Mouse (Mus musculus) midbrain, embryonic 13.5 days (tissue): ENCODE results near the gene Nfatc3. TPM values are rescaled to one million over a fixed set of nuclear protein-coding genes. Genes with fewer than 3 reads are reported as not detected.

Experiments
- ATAC-seq: fragments of 200-750 bp; cut with Nextera tagmentation; 2 replicates; pipeline ENCODE4 v1.8.0; 2017; ENCODE audit warnings: mild to moderate bottlenecking, moderate TSS enrichment, moderate library complexity
- H3K27ac ChIP-seq: fragments of 300-500 bp; sonication (generic); 2 replicates; pipeline ENCODE4 v1.5.1; 2015; ENCODE audit warnings: inconsistent platforms, mild to moderate bottlenecking, moderate library complexity
- H3K27me3 ChIP-seq: fragments of 300-500 bp; sonication (generic); 2 replicates; pipeline ENCODE4 v1.6.1; 2015; ENCODE audit warnings: mild to moderate bottlenecking, inconsistent platforms
- H3K36me3 ChIP-seq: fragments of 300-500 bp; sonication (generic); 2 replicates; pipeline ENCODE4 v1.6.1; 2015; ENCODE audit warnings: mild to moderate bottlenecking, inconsistent platforms
- H3K4me1 ChIP-seq: fragments of 300-500 bp; sonication (generic); replicated peaks from 2 replicates; pipeline ENCODE4 v1.6.1; 2015; ENCODE audit warnings: inconsistent platforms
- H3K4me2 ChIP-seq: fragments of 300-500 bp; sonication (generic); replicated peaks from 2 replicates; pipeline ENCODE4 v1.6.1; 2015; ENCODE audit warnings: moderate library complexity, mild to moderate bottlenecking, inconsistent platforms
- H3K4me3 ChIP-seq: fragments of 300-500 bp; sonication (generic); replicated peaks from 2 replicates; pipeline ENCODE4 v1.5.1; 2015; ENCODE audit warnings: mild to moderate bottlenecking, inconsistent platforms
- H3K9ac ChIP-seq: fragments of 300-500 bp; sonication (generic); replicated peaks from 2 replicates; pipeline ENCODE4 v1.6.1; 2015; ENCODE audit warnings: mild to moderate bottlenecking, inconsistent platforms
- H3K9me3 ChIP-seq: fragments of 300-500 bp; sonication (generic); 2 replicates; pipeline ENCODE4 v1.6.1; 2016; ENCODE audit warnings: mild to moderate bottlenecking, inconsistent platforms
- WGBS: fragments of 180-500 bp; shearing (Covaris S2); methylation state at CpG from one replicate; pipeline ENCODE4 v1.1.7; 2015; 5-methylcytosine and 5-hydroxymethylcytosine counted together
- polyA plus RNA-seq: library from polyadenylated mRNA; unstranded; fragments of >200 nt; fragmentation: Nextera tagmentation; extraction: Ambion mirVana; gene quantifications from 2 replicates; pipeline ENCODE4 v1.2.1, GENCODE M21; 2015

The Nfatc3 gene
- polyA plus RNA-seq, 1 experiment from 2014 or later, result 4.4 TPM

DNA sequence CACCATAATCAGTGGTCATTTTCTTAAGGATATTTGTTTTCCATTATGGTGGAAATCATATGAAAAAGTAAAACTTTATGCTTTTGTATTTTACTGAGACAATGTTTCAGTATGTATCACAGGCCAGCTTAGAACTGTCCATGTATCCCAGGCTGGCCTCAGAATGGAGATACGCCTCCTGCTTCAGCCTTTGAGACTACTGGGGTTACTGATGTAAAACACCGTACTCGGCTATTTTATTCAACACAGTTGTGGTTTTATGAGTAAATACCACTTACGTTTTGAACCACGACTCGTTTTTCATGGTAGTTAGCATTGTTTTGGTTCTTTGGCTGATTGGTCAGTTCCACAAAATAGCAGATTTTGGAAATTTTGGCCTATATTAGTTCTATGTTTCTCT, 3.0 kb downstream of the Nfatc3 start:
- Histone ChIP-seq H3K9ac (no peak overlapping the region), H3K27ac (no peak overlapping the region), H3K9me3 (no peaks in the 10 kb centered on the region), H3K4me3 (no peak overlapping the region), H3K4me1 (peaks cover 31% of the 10 kb centered on the region), H3K4me2 (peak overlapping the region; percentile 77; the same call in 1 of the 2 replicates), H3K36me3 (no peaks in the 10 kb centered on the region), H3K27me3 (no peaks in the 10 kb centered on the region)
- no peak for ATAC-seq
- 93% methylated on average over 6 of the region's 6 CpGs for WGBS

DNA sequence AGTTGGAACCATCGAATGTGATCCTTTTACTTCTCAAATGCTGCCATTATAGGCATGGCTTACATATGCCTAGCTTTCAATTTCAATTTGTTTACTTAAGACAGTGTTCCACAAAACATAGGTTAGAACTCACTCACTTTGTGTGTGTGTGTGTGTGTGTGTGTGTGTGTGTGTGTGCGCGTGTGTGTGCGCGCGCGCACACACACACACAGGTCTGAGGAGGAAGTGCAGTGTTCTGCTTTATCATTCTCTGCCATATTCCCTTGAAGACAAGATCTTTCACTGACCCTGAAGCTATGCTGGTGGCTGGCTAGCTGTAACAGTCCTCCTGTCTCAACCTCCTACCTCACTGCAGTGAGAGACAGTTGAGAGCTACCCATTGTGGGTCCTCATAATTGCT, 4.4 kb downstream of the Nfatc3 start:
- Histone ChIP-seq H3K9me3 (no peaks in the 10 kb centered on the region), H3K27me3 (no peaks in the 10 kb centered on the region), H3K36me3 (no peaks in the 10 kb centered on the region), H3K4me1 (peaks cover 31% of the 10 kb centered on the region), H3K4me2 (no peak overlapping the region), H3K4me3 (no peak overlapping the region), H3K27ac (no peak overlapping the region), H3K9ac (no peak overlapping the region)
- WGBS, result 98% methylated on average over 7 of the region's 7 CpGs
- no peak for ATAC-seq

DNA sequence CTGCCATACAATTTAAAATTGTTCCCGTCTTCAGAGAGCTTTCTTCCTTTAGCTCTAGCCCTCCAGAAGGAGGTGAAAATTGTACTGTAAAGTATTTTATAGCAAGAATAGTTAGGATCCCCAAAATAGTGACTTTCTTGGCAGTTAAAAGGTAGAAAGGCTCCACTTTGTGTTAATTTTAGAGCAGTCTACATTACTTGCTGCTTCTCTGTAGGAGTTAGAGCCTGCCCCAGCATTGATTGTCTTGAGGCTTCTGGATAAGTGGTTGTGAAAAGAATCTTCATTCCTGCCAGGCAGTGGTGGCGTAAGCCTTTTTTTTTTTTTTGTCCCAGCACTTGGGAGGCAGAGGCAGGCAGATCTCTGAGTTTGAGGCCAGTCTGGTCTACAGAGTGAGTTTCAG, 8.1 kb downstream of the Nfatc3 start:
- ATAC-seq, result no peak
- Histone ChIP-seq H3K4me1 (peaks cover 9% of the 10 kb centered on the region), H3K27ac (no peak overlapping the region), H3K27me3 (no peaks in the 10 kb centered on the region), H3K4me2 (no peak overlapping the region), H3K36me3 (no peaks in the 10 kb centered on the region), H3K9ac (no peak overlapping the region), H3K4me3 (no peak overlapping the region), H3K9me3 (no peaks in the 10 kb centered on the region)
- 96% methylated on average over 2 of the region's 2 CpGs for WGBS

DNA sequence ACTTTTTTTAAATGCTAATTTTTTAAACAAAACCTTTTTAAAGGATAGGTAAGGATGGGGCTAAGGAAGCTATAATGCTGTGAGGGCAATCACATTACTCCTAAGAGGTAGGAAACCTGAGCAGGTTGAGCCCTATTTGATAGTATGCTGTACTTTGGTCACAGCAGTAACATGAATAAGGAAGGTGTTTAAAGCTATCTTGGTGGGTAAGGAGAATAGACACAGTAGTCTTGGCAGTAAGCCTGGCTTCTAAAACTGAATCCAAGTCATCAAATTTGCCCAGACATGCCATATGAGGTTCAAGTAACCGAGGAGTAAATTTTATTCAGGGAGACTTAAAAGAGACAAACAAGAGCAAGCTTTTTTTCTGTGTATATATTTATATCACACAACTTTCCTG, 10.9 kb downstream of the Nfatc3 start:
- Histone ChIP-seq H3K4me3 (no peak overlapping the region), H3K9me3 (no peaks in the 10 kb centered on the region), H3K9ac (no peak overlapping the region), H3K27me3 (no peaks in the 10 kb centered on the region), H3K27ac (no peak overlapping the region), H3K4me2 (no peak overlapping the region), H3K4me1 (no peaks in the 10 kb centered on the region), H3K36me3 (no peaks in the 10 kb centered on the region)
- no peak for ATAC-seq
- 74% methylated on average over 1 of the region's 1 CpGs for WGBS

DNA sequence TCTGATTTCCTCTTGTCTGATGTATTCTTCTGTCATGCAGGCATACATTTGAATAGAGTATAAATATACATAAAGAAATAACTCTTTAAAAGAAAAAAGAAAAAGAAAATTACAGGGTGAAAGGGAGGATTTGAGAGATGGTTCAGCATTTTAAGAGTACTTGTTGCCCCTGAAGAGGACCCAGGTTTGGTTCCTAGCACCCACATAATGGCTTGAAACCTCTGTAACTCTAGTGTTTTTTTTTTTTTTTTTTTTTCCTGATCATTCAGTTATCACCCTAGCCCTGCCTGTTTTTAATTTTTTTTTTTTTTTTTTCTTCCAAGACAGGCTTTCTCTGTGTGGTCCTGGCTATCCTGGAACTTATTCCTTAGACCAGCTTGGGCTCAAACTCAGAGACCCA, 13.5 kb downstream of the Nfatc3 start:
- H3K27me3 ChIP-seq, result no peaks in the 10 kb centered on the region

DNA sequence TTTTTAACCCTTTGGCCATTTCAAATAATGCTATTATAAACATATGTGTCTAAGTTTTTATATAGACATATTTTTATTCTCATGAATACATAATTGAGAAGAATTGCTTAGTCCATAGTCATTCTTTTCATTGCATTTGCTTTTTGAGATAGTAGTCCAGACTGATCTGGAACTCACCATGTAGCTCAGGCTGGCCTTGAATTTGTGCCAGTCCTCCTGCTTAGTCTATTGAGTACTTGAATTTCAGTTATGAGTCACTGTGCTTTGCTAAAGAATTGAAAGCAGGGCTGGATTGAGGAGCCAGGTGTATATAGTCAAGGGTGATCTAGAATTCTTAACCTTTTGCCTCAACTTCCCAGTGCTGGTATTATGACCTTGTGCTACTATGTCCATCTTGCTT, 15.6 kb downstream of the Nfatc3 start:
- no peak overlapping the region for H3K4me3 ChIP-seq
- no peaks in the 10 kb centered on the region for H3K9me3 ChIP-seq
- H3K36me3 ChIP-seq, result peaks cover 7% of the 10 kb centered on the region
- no peak overlapping the region for H3K27ac ChIP-seq
- H3K4me2 ChIP-seq, result no peak overlapping the region
- no peak overlapping the region for H3K9ac ChIP-seq
- ATAC-seq, result no peak
- no peaks in the 10 kb centered on the region for H3K4me1 ChIP-seq
- no peaks in the 10 kb centered on the region for H3K27me3 ChIP-seq

More for the DNA sequence above, 13.5 kb downstream of the Nfatc3 start:
- no peaks in the 10 kb centered on the region for H3K36me3 ChIP-seq
- no peak for ATAC-seq
- no peak overlapping the region for H3K4me2 ChIP-seq
- H3K9me3 ChIP-seq, result no peaks in the 10 kb centered on the region
- no peak overlapping the region for H3K4me3 ChIP-seq
- no peak overlapping the region for H3K27ac ChIP-seq
- H3K9ac ChIP-seq, result no peak overlapping the region
- no peaks in the 10 kb centered on the region for H3K4me1 ChIP-seq

DNA sequence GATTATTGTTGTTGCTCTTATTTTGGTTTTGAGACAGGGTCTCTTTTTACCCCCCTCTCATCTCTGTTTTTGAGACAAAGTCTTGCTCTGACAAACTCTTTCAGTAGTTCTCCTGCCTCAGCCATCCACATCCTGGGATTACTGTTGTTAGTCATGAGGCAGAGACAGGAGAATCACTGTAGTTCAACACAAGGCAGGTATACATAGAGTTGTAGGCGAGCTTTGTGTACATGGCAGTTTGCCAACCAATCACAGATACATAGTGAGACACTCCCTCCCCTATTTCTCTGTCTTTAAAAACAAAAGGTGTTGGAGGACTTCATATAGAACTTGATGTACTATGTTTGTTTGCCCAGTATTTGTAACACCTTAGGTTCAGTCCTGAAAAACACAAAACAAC, 16.0 kb downstream of the Nfatc3 start:
- H3K27ac ChIP-seq, result no peak overlapping the region
- no peaks in the 10 kb centered on the region for H3K27me3 ChIP-seq
- no peaks in the 10 kb centered on the region for H3K4me1 ChIP-seq
- no peaks in the 10 kb centered on the region for H3K9me3 ChIP-seq
- H3K9ac ChIP-seq, result no peak overlapping the region
- H3K4me2 ChIP-seq, result no peak overlapping the region
- WGBS, result 84% methylated on average over 1 of the region's 1 CpGs
- peaks cover 11% of the 10 kb centered on the region for H3K36me3 ChIP-seq
- no peak overlapping the region for H3K4me3 ChIP-seq
- no peak for ATAC-seq

DNA sequence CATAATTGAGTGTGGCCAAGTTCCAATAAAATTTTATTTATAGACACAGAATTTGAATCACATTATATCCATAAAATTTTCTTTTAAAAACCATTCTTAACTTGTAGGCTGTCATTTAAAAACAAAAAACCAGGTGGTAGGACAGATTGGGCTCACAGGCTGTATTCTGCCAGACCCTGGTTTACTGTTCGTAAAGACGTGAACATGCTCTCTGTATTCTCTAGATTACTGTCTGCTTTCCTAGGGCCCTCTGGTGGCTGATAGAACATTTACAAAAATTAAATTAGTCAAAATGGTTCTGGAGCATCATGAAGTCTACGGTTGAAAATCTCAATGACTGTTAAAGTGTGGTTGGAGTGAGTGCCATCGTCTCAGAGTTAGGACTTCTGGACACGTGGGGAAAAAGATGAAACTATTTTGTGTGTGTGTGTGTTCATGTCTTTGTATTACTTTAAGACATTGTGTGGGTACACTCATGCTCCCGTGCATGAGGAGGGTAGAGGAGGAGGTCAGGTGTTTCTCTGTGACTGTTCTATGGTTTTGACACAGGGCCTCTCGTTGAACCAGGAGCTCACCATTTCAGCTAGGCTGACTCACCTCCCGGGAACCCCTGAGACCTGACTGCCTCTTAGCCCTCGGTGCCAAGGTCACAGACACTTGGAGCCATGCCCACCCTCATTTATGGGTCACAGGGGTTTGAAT, 16.7 kb downstream of the Nfatc3 start:
- WGBS, result 88% methylated on average over 9 of the region's 9 CpGs
- no peak for ATAC-seq
- Histone ChIP-seq H3K4me3 (no peak overlapping the region), H3K36me3 (peaks cover 11% of the 10 kb centered on the region), H3K27ac (no peak overlapping the region), H3K4me2 (no peak overlapping the region), H3K9me3 (no peaks in the 10 kb centered on the region), H3K27me3 (no peaks in the 10 kb centered on the region), H3K9ac (no peak overlapping the region), H3K4me1 (no peaks in the 10 kb centered on the region)

DNA sequence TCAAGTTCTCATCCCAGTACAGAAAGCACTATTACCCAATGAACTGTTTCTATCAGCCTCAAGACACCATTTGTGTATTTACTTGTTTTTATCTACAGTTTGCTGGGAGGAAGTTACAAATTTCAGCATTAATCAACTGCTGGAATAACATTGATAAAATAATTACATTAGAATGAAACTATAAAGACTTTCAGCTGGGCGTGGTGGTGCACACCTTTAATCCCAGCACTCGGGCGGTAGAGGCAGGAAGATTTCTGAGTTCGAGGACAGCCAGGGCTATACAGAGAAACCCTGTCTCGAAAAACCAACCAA, 17.2 kb downstream of the Nfatc3 start:
- H3K4me1 ChIP-seq, result no peaks in the 10 kb centered on the region
- H3K9me3 ChIP-seq, result no peaks in the 10 kb centered on the region
- no peak overlapping the region for H3K4me3 ChIP-seq
- WGBS, result 96% methylated on average over 5 of the region's 5 CpGs
- no peak overlapping the region for H3K27ac ChIP-seq
- H3K4me2 ChIP-seq, result no peak overlapping the region
- no peaks in the 10 kb centered on the region for H3K27me3 ChIP-seq
- H3K9ac ChIP-seq, result no peak overlapping the region
- ATAC-seq, result no peak
- H3K36me3 ChIP-seq, result peaks cover 11% of the 10 kb centered on the region

DNA sequence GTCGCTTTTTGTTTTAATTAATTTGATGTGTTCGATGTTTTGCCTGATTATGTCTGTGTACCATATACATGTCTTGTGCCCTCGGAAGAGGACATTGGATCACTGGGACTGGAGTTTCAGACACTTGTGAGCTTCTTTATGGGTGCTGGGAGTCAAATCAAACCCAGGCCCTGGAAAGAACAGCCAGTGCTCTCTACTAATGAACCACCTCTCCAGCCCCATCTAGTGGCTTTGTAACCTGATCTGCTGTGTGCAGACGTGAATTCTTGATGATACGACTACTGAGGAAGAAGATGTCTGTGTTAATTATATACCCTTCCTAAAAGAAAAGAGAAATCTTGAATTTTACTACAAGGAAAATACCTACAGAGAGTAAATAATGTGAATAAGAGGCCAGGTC, 18.0 kb downstream of the Nfatc3 start:
- H3K27me3 ChIP-seq, result no peaks in the 10 kb centered on the region
- no peak overlapping the region for H3K9ac ChIP-seq
- H3K4me3 ChIP-seq, result no peak overlapping the region
- no peaks in the 10 kb centered on the region for H3K4me1 ChIP-seq
- H3K4me2 ChIP-seq, result no peak overlapping the region
- no peak overlapping the region for H3K27ac ChIP-seq
- ATAC-seq, result no peak
- WGBS, result 79% methylated on average over 5 of the region's 5 CpGs
- peaks cover 11% of the 10 kb centered on the region for H3K36me3 ChIP-seq
- H3K9me3 ChIP-seq, result no peaks in the 10 kb centered on the region

DNA sequence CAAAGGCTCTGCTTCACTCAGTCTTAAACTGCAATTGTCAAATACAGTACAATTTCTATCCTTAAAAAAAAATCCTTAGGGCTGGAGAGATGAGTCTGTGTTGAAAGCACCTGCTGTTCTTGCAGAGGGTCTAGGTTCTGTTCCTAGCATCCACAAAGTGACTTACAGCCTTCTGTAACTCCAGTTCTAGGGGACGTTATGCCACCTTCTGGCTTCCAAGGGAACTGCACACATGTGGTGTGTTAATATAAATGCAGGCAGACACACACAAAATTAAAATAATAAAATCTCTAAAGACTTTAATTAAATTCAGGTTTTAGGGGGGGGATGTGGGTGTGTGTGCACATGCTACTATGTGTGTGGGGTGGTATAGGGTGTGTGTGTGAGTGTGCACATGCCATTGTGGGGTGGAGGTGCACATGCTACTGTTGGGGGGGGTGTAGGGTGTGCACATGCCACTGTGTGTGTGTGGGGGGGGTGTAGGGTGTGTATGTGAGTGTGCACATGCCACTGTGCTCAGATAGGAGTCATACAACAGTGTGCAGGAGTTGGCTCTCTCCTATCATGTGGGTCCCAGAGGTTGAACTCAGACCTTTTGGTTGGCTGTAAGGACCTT, 18.9 kb downstream of the Nfatc3 start:
- Histone ChIP-seq H3K27ac (no peak overlapping the region), H3K4me2 (no peak overlapping the region), H3K4me1 (no peaks in the 10 kb centered on the region), H3K27me3 (no peaks in the 10 kb centered on the region), H3K4me3 (no peak overlapping the region), H3K9ac (no peak overlapping the region), H3K9me3 (no peaks in the 10 kb centered on the region), H3K36me3 (peaks cover 12% of the 10 kb centered on the region)
- WGBS, result 100% methylated on average over 1 of the region's 1 CpGs
- peak; percentile 48; the same call in 1 of the 2 replicates for ATAC-seq

DNA sequence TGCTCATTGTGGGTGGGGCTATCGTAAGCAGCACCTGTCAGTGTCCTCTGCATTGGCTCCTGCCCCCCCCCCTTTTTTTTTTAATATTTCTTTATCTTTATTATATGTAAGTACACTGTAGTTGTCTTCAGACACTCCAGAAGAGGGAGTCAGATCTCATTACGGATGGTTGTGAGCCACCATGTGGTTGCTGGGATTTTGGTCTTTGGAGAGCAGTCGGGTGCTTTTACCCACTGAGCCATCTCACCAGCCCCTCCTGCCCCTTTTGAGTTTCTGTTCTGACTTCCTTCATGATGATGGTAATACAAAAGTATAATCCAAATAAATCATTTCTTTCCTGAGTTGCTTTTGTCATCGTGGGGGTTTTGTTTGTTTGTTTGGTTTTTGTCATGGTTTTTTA, 43.7 kb downstream of the Nfatc3 start:
- no peak overlapping the region for H3K4me2 ChIP-seq
- H3K4me3 ChIP-seq, result no peak overlapping the region
- H3K4me1 ChIP-seq, result no peaks in the 10 kb centered on the region
- ATAC-seq, result no peak
- WGBS, result 92% methylated on average over 4 of the region's 4 CpGs
- no peaks in the 10 kb centered on the region for H3K27me3 ChIP-seq
- H3K9me3 ChIP-seq, result no peaks in the 10 kb centered on the region
- H3K9ac ChIP-seq, result no peak overlapping the region
- no peak overlapping the region for H3K27ac ChIP-seq
- H3K36me3 ChIP-seq, result peaks cover 26% of the 10 kb centered on the region

DNA sequence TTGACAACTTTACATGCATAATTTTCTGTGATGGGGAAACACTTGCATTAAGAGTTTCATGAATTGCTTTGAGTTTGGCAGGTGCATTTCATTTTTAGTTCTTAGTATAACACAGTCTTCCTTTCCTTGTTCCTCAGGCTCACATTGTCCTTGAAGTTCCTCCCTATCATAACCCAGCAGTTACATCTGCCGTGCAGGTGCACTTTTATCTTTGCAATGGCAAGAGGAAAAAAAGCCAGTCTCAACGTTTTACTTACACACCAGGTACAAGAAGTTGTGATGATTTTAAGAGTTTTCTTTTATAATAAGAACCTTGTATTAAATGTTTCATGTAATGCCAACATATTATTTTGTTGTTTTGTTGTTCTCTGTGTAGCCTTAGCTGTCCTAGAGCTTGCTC, 45.2 kb downstream of the Nfatc3 start:
- H3K36me3 ChIP-seq, result peaks cover 39% of the 10 kb centered on the region
- no peak overlapping the region for H3K9ac ChIP-seq
- no peaks in the 10 kb centered on the region for H3K9me3 ChIP-seq
- no peak overlapping the region for H3K27ac ChIP-seq
- no peak for ATAC-seq
- H3K4me3 ChIP-seq, result no peak overlapping the region
- H3K4me1 ChIP-seq, result no peaks in the 10 kb centered on the region
- H3K4me2 ChIP-seq, result no peak overlapping the region
- H3K27me3 ChIP-seq, result no peaks in the 10 kb centered on the region
- WGBS, result 97% methylated on average over 2 of the region's 2 CpGs
